Mouse (Mus musculus): Measurements from ENCODE around the gene Sdk1. TPM values are rescaled to one million over a fixed set of nuclear protein-coding genes. Genes with fewer than 3 reads are reported as not detected.

The Sdk1 gene
- total and polyA plus RNA-seq, 3 experiments, result 0.33 to 1.0 (median 0.94) TPM

DNA sequence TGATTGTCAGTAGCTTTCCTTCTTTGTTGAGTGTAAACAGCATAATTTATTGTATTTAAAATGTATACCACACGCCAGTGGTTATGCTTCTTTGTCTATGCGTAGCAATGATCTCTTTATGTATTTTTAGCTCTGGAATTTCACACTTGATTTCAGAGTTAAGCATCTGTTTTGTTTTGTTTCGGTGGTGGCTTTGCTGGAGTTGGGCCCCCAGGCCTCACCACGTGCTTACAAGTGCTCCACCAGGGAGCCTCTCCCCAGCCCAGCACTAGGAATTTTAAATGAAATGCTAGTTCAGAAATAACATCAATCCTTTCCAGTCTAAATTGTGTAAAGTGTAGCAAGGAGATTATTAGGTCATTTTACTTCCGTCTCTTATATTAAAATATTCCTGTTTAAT lies 227.5 kb downstream of the Sdk1 start:
- DNase-seq, result no peak
- Histone ChIP-seq H3K9ac (ENCODE audit: low read depth, low read length) (no peak overlapping the region), H3K4me3 (no peak overlapping the region), H3K4me1 (ENCODE audit: control insufficient read depth, insufficient read depth, low read length) (no peaks in the 10 kb centered on the region), H3K27ac (no peak overlapping the region), H3K36me3 (ENCODE audit: control insufficient read depth, insufficient read depth, low read length) (no peaks in the 10 kb centered on the region), H3K27me3 (ENCODE audit: control insufficient read depth, insufficient read depth, low read length) (no peaks in the 10 kb centered on the region), H3K79me2 (replicated peaks; ENCODE audit: control insufficient read depth, insufficient read depth, low read length) (no peaks in the 10 kb centered on the region)
- TF ChIP-seq EP300 (IDR thresholded peaks at IDR 0.05; ENCODE audit: insufficient read depth, low read depth, low read length) (no peak), POLR2A (IDR thresholded peaks at IDR 0.05; ENCODE audit: insufficient read depth, low read depth, low read length) (no peak), CTCF (IDR thresholded peaks at IDR 0.05) (no peak)
- intact Hi-C loops (cut with DNase I), result no loop called here
- WGBS, result 61% methylated on average over 5 of the region's 5 CpGs

DNA sequence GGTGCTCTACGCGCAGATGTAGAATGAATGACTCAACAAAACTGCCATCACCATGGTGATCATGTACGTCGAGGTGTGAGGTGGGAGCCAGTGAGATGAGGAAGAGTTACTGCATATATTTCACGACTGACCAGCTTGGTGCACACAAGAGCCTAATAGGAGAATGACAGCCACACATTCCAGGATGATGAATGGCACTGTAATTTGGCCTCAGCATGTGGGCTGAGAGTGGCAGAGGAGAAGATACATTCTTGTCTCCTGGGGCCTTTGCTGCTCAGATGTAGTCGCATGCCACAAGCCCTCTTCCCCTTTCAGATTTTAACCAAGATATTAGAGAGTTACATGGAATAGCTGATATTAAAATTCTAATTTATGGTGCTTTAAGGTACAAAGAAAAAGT lies 264.0 kb downstream of the Sdk1 start:
- intact Hi-C loops (cut with DNase I), result no loop called here
- 72% methylated on average over 6 of the region's 6 CpGs for WGBS
- H3K4me3 ChIP-seq, result no peak overlapping the region
- no peak overlapping the region for H3K9ac ChIP-seq (ENCODE audit: low read depth, low read length)
- no peak for DNase-seq
- no peaks in the 10 kb centered on the region for H3K27me3 ChIP-seq (ENCODE audit: control insufficient read depth, insufficient read depth, low read length)
- no peaks in the 10 kb centered on the region for H3K4me1 ChIP-seq (ENCODE audit: control insufficient read depth, insufficient read depth, low read length)
- H3K27ac ChIP-seq, result no peak overlapping the region
- H3K79me2 ChIP-seq (replicated peaks; ENCODE audit: control insufficient read depth, insufficient read depth, low read length), result no peaks in the 10 kb centered on the region
- TF ChIP-seq CTCF (IDR thresholded peaks at IDR 0.05) (no peak), POLR2A (IDR thresholded peaks at IDR 0.05; ENCODE audit: insufficient read depth, low read depth, low read length) (no peak), EP300 (IDR thresholded peaks at IDR 0.05; ENCODE audit: insufficient read depth, low read depth, low read length) (no peak)
- H3K36me3 ChIP-seq (ENCODE audit: control insufficient read depth, insufficient read depth, low read length), result no peaks in the 10 kb centered on the region

DNA sequence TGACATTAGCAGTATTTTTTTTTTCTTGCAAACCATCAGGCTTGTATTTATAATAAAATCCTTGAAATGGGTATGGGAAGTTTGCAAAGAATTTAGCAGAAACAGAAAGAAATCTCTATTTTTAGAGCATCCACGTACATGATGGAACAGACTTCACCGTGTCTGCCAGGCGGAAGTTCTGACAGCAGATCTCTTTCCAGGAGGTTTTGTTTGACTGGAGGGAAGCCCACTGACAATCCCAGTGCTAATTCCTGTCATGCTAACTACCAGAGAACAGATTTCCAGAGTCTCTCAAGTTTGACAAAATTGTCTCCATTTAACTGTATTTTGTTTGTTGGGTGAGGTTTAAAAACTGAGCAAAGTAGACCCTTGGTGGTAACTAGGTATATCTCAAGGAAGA lies 265.1 kb downstream of the Sdk1 start:
- Histone ChIP-seq H3K4me1 (ENCODE audit: control insufficient read depth, insufficient read depth, low read length) (no peaks in the 10 kb centered on the region), H3K27ac (no peak overlapping the region), H3K79me2 (replicated peaks; ENCODE audit: control insufficient read depth, insufficient read depth, low read length) (no peaks in the 10 kb centered on the region), H3K27me3 (ENCODE audit: control insufficient read depth, insufficient read depth, low read length) (no peaks in the 10 kb centered on the region), H3K4me3 (no peak overlapping the region), H3K36me3 (ENCODE audit: control insufficient read depth, insufficient read depth, low read length) (no peaks in the 10 kb centered on the region), H3K9ac (ENCODE audit: low read depth, low read length) (no peak overlapping the region)
- WGBS, result 47% methylated on average over 3 of the region's 3 CpGs
- TF ChIP-seq POLR2A (IDR thresholded peaks at IDR 0.05; ENCODE audit: insufficient read depth, low read depth, low read length) (no peak), CTCF (IDR thresholded peaks at IDR 0.05) (no peak), EP300 (IDR thresholded peaks at IDR 0.05; ENCODE audit: insufficient read depth, low read depth, low read length) (no peak)
- intact Hi-C loops (cut with DNase I), result no loop called here
- DNase-seq, result no peak

DNA sequence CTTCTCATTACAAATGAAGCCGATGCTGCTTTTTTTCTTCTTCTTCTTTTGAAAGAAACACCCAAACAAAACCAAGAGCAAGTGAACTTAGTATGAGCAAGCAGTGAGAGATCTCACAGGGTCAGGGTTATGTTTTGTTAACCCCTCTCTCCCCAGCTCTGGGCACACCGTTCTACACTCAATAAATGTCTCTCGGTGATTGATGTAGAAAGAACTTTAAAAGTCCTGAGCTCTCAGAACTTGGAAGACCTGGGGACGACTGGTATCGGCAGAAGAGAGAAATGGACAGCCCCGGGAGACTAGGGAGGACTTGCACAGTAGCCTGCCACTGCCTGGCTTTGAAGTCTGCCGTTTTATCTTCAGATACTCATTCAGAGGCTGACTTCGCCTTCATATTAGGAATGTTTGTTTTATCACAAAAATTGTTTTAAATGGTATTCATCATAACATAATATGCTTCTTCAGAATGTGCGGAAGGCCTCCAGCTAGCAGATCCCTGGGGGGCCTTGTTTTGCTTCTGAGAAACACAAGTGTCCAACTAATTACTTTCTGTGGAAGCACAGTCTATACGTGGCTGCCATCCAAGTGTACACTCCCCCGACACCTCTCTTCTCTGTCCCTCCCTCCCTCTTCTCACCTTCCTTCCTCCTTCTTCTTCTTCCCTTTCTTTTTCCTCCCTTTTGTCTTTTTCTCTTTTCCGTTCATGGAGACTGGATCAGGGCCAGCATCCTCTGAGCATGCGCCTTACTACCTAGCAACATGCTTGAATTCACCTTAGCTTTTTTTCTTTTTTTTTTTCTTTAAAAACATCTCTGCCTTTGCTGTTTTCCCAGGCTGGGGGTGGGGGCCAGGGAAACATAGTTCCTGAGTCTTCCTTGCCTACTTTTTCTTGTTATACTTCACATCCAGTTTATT lies 283.8 kb downstream of the Sdk1 start:
- WGBS, result 32% methylated on average over 13 of the region's 13 CpGs
- Histone ChIP-seq H3K36me3 (ENCODE audit: control insufficient read depth, insufficient read depth, low read length) (no peaks in the 10 kb centered on the region), H3K9ac (ENCODE audit: low read depth, low read length) (no peak overlapping the region), H3K27me3 (ENCODE audit: control insufficient read depth, insufficient read depth, low read length) (no peaks in the 10 kb centered on the region), H3K27ac (no peak overlapping the region), H3K4me1 (ENCODE audit: control insufficient read depth, insufficient read depth, low read length) (no peaks in the 10 kb centered on the region), H3K4me3 (no peak overlapping the region), H3K79me2 (replicated peaks; ENCODE audit: control insufficient read depth, insufficient read depth, low read length) (no peaks in the 10 kb centered on the region)
- DNase-seq, result no peak
- intact Hi-C loops (cut with DNase I), result no loop called here
- no peak for TF ChIP-seq POLR2A (IDR thresholded peaks at IDR 0.05; ENCODE audit: insufficient read depth, low read depth, low read length)
- no peak for TF ChIP-seq CTCF (IDR thresholded peaks at IDR 0.05)
- TF ChIP-seq EP300 (IDR thresholded peaks at IDR 0.05; ENCODE audit: insufficient read depth, low read depth, low read length), result no peak

DNA sequence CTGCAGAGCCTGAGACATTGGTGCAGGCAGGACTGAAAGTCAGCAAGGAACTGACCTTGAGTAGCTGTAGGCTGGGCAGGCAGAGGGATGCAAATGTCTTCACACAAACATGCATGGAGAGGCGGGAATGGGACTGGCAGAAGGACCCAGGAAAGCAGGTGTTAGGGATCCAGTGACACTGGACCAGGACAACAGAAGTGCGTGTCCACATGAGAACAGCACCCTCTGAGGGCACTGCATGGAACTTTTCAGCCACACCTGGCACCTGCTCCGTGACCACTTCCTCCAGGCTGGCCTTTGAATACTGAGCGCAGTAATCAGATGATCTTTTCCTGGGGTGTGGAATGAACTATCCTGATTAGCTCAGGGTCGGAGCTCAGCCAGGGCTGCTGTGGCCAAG lies 298.9 kb downstream of the Sdk1 start:
- Histone ChIP-seq H3K4me1 (ENCODE audit: control insufficient read depth, insufficient read depth, low read length) (no peaks in the 10 kb centered on the region), H3K79me2 (replicated peaks; ENCODE audit: control insufficient read depth, insufficient read depth, low read length) (no peaks in the 10 kb centered on the region), H3K36me3 (ENCODE audit: control insufficient read depth, insufficient read depth, low read length) (no peaks in the 10 kb centered on the region)

More for the DNA sequence above, 298.9 kb downstream of the Sdk1 start:
- TF ChIP-seq POLR2A (IDR thresholded peaks at IDR 0.05; ENCODE audit: insufficient read depth, low read depth, low read length) (no peak), CTCF (IDR thresholded peaks at IDR 0.05) (no peak), EP300 (IDR thresholded peaks at IDR 0.05; ENCODE audit: insufficient read depth, low read depth, low read length) (no peak)
- H3K9ac ChIP-seq (ENCODE audit: low read depth, low read length), result no peak overlapping the region
- H3K4me3 ChIP-seq, result no peak overlapping the region
- intact Hi-C loops (cut with DNase I), result loop anchor here (5.0 kb wide), 1 partner anchor 378 kb away; no protein-coding TSS in a partner anchor
- no peaks in the 10 kb centered on the region for H3K27me3 ChIP-seq (ENCODE audit: control insufficient read depth, insufficient read depth, low read length)
- no peak overlapping the region for H3K27ac ChIP-seq
- WGBS, result 67% methylated on average over 5 of the region's 5 CpGs
- DNase-seq, result no peak

Measured in heart, adult 2 months (tissue).